Mouse (Mus musculus) MEL (cell line): ENCODE data around the gene Csgalnact2.

Experiments used
- CTCF ChIP-seq, 3 experiments: IDR thresholded peaks in 2 of 3; conservative IDR thresholded peaks in 1 of 3; 2 replicates each; pipeline ENCODE4 v1.5.1; 2011 to 2012; ENCODE audit warnings: low read length in 3 of 3, low read depth in 2 of 3, mild to moderate bottlenecking in 2 of 3, improper control_type of control experiment in 1 of 3, inconsistent platforms in 1 of 3, mixed read lengths in 1 of 3, moderate library complexity in 1 of 3; ENCODE audit not compliant: control insufficient read depth in 1 of 3, insufficient read depth in 1 of 3, poor library complexity in 1 of 3, severe bottlenecking in 1 of 3
- GABPA ChIP-seq: IDR thresholded peaks from 2 replicates; pipeline ENCODE4 v1.6.1; 2012; ENCODE audit warnings: low read depth, mild to moderate bottlenecking, inconsistent platforms, low read length, improper control_type of control experiment, moderate library complexity
- MXI1 ChIP-seq: IDR thresholded peaks from 2 replicates; pipeline ENCODE4 v1.6.1; 2011; ENCODE audit warnings: mild to moderate bottlenecking, low read depth, low read length, improper control_type of control experiment
- POLR2A ChIP-seq, 2 experiments: IDR thresholded peaks; 2 replicates each; pipeline ENCODE4 v1.6.1; 2011 to 2012; ENCODE audit warnings: low read length in 2 of 2, mild to moderate bottlenecking in 2 of 2, control low read depth in 1 of 2, improper control_type of control experiment in 1 of 2, low read depth in 1 of 2, moderate library complexity in 1 of 2; ENCODE audit not compliant: control insufficient read depth in 1 of 2, insufficient read depth in 1 of 2, poor library complexity in 1 of 2
- TCF12 ChIP-seq: IDR thresholded peaks from 2 replicates; pipeline ENCODE4 v1.6.1; 2014; ENCODE audit warnings: low read depth, mild to moderate bottlenecking, inconsistent platforms, low read length, improper control_type of control experiment, moderate library complexity

DNA sequence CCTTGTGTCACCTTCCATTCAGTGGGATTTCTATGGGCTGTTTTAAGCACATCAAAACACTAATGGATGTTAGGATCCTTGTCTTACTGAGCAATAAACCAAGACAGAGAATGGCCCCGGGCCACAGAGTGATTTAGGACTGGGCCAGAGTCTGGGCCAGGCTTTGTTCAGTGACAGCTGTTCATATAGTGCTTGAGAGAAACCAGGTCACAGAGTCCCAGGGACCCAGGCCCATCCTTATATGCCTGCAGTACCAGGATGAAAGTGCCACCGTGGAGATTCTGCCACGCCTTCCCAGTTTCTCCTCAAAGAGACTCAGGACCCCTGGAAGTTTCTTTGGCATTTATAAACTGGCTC, 48.3 kb upstream of the Csgalnact2 start:
- TF ChIP-seq TCF12 = no peak
- TF ChIP-seq GABPA = no peak
- TF ChIP-seq POLR2A (IDR thresholded peaks at IDR 0.05; ENCODE audit: control insufficient read depth in 1 of 2, insufficient read depth in 1 of 2, low read depth in 1 of 2, low read length in 2 of 2, poor library complexity in 1 of 2) = no peak
- TF ChIP-seq CTCF (IDR thresholded peaks at IDR 0.05 in 2 of 3, conservative IDR thresholded peaks at IDR 0.05 in 1 of 3; ENCODE audit: control insufficient read depth in 1 of 3, insufficient read depth in 1 of 3, low read depth in 2 of 3, low read length in 3 of 3, poor library complexity in 1 of 3, severe bottlenecking in 1 of 3) = no peak
- no peak for TF ChIP-seq MXI1
